Mouse (Mus musculus): Measurements from ENCODE around the gene Dock8. TPM values are rescaled to one million over a fixed set of nuclear protein-coding genes. Genes with fewer than 3 reads are reported as not detected.

The Dock8 gene
- polyA plus RNA-seq, 1 experiment from 2014 or later: 17.6 TPM

DNA sequence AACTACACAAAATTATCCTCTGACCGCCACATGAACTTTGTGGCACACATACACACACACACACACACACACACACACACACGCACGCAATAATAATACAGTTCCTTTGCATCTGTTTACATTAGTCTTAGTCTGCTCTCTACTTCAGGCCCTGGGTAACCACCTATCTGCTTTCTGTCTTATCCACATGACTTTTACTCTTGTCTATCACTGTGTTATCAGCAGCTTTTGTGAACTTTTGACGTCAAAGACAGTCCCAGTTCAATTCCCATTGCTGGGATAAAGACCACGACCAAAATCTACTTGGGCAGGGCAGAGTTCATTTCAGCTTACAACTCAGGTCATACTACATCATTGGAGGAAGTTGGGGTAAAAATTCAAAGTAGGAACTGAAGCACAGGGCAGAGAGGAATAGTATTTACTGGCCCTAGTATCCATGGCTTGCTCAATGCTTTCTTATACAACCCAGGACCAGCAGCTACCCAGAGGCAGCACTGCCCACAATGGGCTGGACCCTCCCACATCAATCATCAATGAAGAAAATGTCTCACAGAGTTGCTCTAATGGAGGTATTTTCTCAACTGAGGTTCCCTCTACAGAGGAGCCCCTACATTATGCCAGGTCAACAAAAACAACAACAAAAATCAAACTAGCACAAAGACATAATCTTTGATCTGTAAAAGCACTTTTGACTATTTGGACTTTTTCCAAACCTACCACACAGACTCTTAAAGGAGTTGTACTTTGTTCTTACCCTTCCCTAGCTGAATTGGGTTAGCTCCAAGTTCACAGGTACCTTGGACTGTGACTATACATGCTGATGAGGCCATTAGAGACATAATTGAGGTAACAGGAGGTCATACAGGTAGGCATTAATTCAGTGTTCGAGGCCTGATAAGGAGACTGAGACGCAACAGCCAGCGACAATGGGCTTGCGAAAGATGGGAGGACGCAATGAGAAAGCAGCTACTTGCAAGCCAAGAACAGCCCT lies 20.2 kb upstream of the Dock8 start:
- no peaks in the 10 kb centered on the region for H3K36me3 ChIP-seq (ENCODE audit: control insufficient read depth, insufficient read depth, low read length)
- no peak overlapping the region for H3K27ac ChIP-seq (ENCODE audit: low read depth, low read length)
- no peaks in the 10 kb centered on the region for H3K4me1 ChIP-seq (replicated peaks; ENCODE audit: control insufficient read depth, insufficient read depth, low read length)
- 75% methylated on average over 10 of the region's 10 CpGs for WGBS
- no peaks in the 10 kb centered on the region for H3K27me3 ChIP-seq (replicated peaks; ENCODE audit: control insufficient read depth, insufficient read depth, low read length)
- no peak overlapping the region for H3K9ac ChIP-seq (ENCODE audit: low read depth, low read length)
- H3K4me2 ChIP-seq: no peak overlapping the region
- ATAC-seq (replicated peaks; ENCODE audit: low FRiP score) (no peak), DNase-seq (ENCODE audit: low spot score) (no peak)
- no peak overlapping the region for H3K4me3 ChIP-seq (ENCODE audit: low read depth, low read length)
- no peaks in the 10 kb centered on the region for H3K9me3 ChIP-seq (ENCODE audit: control insufficient read depth, low read length)

DNA sequence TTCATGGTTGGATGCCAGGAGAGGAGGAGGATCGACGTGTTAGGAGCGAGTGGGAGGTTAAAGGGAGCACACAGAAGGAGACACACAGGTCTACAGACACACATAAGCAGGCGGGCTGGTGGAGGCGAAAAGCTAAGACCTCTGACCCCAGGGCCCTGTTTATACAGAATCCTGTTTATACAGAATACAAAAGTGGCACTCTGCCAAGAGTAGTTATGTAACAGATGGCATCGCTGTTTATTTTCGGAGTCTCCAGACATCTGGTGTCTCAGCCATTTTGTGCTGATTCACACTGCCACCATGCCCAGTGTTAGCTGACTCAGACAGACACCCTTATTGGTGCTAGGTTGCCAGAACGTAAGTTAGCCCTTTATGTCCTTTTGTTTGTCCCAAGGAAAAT lies 18.0 kb upstream of the Dock8 start:
- Histone ChIP-seq H3K27me3 (replicated peaks; ENCODE audit: control insufficient read depth, insufficient read depth, low read length) (no peaks in the 10 kb centered on the region), H3K9ac (ENCODE audit: low read depth, low read length) (no peak overlapping the region), H3K36me3 (ENCODE audit: control insufficient read depth, insufficient read depth, low read length) (no peaks in the 10 kb centered on the region), H3K27ac (ENCODE audit: low read depth, low read length) (no peak overlapping the region), H3K4me3 (ENCODE audit: low read depth, low read length) (no peak overlapping the region), H3K4me1 (replicated peaks; ENCODE audit: control insufficient read depth, insufficient read depth, low read length) (no peaks in the 10 kb centered on the region), H3K9me3 (ENCODE audit: control insufficient read depth, low read length) (no peaks in the 10 kb centered on the region), H3K4me2 (no peak overlapping the region)
- ATAC-seq (replicated peaks; ENCODE audit: low FRiP score) (no peak), DNase-seq (ENCODE audit: low spot score) (no peak)
- 77% methylated on average over 8 of the region's 8 CpGs for WGBS

GRCm38 (mm10) chr19:24983050-24983449 lies 16.3 kb upstream of the Dock8 start:
- Histone ChIP-seq H3K36me3 (ENCODE audit: control insufficient read depth, insufficient read depth, low read length) (no peaks in the 10 kb centered on the region), H3K27me3 (replicated peaks; ENCODE audit: control insufficient read depth, insufficient read depth, low read length) (no peaks in the 10 kb centered on the region), H3K4me1 (replicated peaks; ENCODE audit: control insufficient read depth, insufficient read depth, low read length) (no peaks in the 10 kb centered on the region), H3K4me2 (no peak overlapping the region), H3K9me3 (ENCODE audit: control insufficient read depth, low read length) (no peaks in the 10 kb centered on the region), H3K9ac (ENCODE audit: low read depth, low read length) (no peak overlapping the region), H3K27ac (ENCODE audit: low read depth, low read length) (no peak overlapping the region), H3K4me3 (ENCODE audit: low read depth, low read length) (no peak overlapping the region)
- no peak for ATAC-seq (replicated peaks; ENCODE audit: low FRiP score)
- DNase-seq (ENCODE audit: low spot score): no peak
- WGBS: 82% methylated on average over 4 of the region's 4 CpGs

GRCm38 (mm10) chr19:24983857-24984498 lies 15.4 kb upstream of the Dock8 start:
- Histone ChIP-seq H3K27me3 (replicated peaks; ENCODE audit: control insufficient read depth, insufficient read depth, low read length) (no peaks in the 10 kb centered on the region), H3K4me1 (replicated peaks; ENCODE audit: control insufficient read depth, insufficient read depth, low read length) (no peaks in the 10 kb centered on the region), H3K4me2 (no peak overlapping the region), H3K4me3 (ENCODE audit: low read depth, low read length) (no peak overlapping the region), H3K36me3 (ENCODE audit: control insufficient read depth, insufficient read depth, low read length) (no peaks in the 10 kb centered on the region), H3K9ac (ENCODE audit: low read depth, low read length) (no peak overlapping the region), H3K9me3 (ENCODE audit: control insufficient read depth, low read length) (no peaks in the 10 kb centered on the region), H3K27ac (ENCODE audit: low read depth, low read length) (no peak overlapping the region)
- WGBS: 68% methylated on average over 7 of the region's 7 CpGs
- ATAC-seq (replicated peaks; ENCODE audit: low FRiP score) (no peak), DNase-seq (ENCODE audit: low spot score) (no peak)

- ATAC-seq (replicated peaks; ENCODE audit: low FRiP score): no peak
- H3K4me2 ChIP-seq: no peak overlapping the region
Measured at GRCm38 (mm10) chr19:24985045-24985444, 14.3 kb upstream of the Dock8 start.

GRCm38 (mm10) chr19:24987355-24987754 lies 12.0 kb upstream of the Dock8 start:
- ATAC-seq (replicated peaks; ENCODE audit: low FRiP score) (no peak), DNase-seq (ENCODE audit: low spot score) (no peak)
- Histone ChIP-seq H3K4me2 (no peak overlapping the region), H3K9ac (ENCODE audit: low read depth, low read length) (no peak overlapping the region), H3K36me3 (ENCODE audit: control insufficient read depth, insufficient read depth, low read length) (no peaks in the 10 kb centered on the region), H3K4me3 (ENCODE audit: low read depth, low read length) (no peak overlapping the region), H3K27me3 (replicated peaks; ENCODE audit: control insufficient read depth, insufficient read depth, low read length) (no peaks in the 10 kb centered on the region), H3K4me1 (replicated peaks; ENCODE audit: control insufficient read depth, insufficient read depth, low read length) (peaks cover 4% of the 10 kb centered on the region; the same call in 1 of the 2 replicates), H3K27ac (ENCODE audit: low read depth, low read length) (no peak overlapping the region), H3K9me3 (ENCODE audit: control insufficient read depth, low read length) (no peaks in the 10 kb centered on the region)
- 50% methylated on average over 4 of the region's 4 CpGs for WGBS

More at GRCm38 (mm10) chr19:24985045-24985444, 14.3 kb upstream of the Dock8 start:
- Histone ChIP-seq H3K9ac (ENCODE audit: low read depth, low read length) (no peak overlapping the region), H3K4me3 (ENCODE audit: low read depth, low read length) (no peak overlapping the region), H3K36me3 (ENCODE audit: control insufficient read depth, insufficient read depth, low read length) (no peaks in the 10 kb centered on the region), H3K27ac (ENCODE audit: low read depth, low read length) (no peak overlapping the region), H3K4me1 (replicated peaks; ENCODE audit: control insufficient read depth, insufficient read depth, low read length) (no peaks in the 10 kb centered on the region; the same call in 1 of the 2 replicates), H3K27me3 (replicated peaks; ENCODE audit: control insufficient read depth, insufficient read depth, low read length) (no peaks in the 10 kb centered on the region), H3K9me3 (ENCODE audit: control insufficient read depth, low read length) (no peaks in the 10 kb centered on the region)
- DNase-seq (ENCODE audit: low spot score): no peak
- WGBS: 89% methylated on average over 2 of the region's 2 CpGs

GRCm38 (mm10) chr19:24988831-24989230 lies 10.5 kb upstream of the Dock8 start:
- DNase-seq (ENCODE audit: low spot score) (no peak), ATAC-seq (replicated peaks; ENCODE audit: low FRiP score) (no peak)
- H3K27me3 ChIP-seq (replicated peaks; ENCODE audit: control insufficient read depth, insufficient read depth, low read length): no peaks in the 10 kb centered on the region
- no peak overlapping the region for H3K4me3 ChIP-seq (ENCODE audit: low read depth, low read length)
- peaks cover 4% of the 10 kb centered on the region; the same call in 1 of the 2 replicates for H3K4me1 ChIP-seq (replicated peaks; ENCODE audit: control insufficient read depth, insufficient read depth, low read length)
- no peaks in the 10 kb centered on the region for H3K36me3 ChIP-seq (ENCODE audit: control insufficient read depth, insufficient read depth, low read length)
- H3K27ac ChIP-seq (ENCODE audit: low read depth, low read length): no peak overlapping the region
- no peak overlapping the region for H3K9ac ChIP-seq (ENCODE audit: low read depth, low read length)
- no peak overlapping the region for H3K4me2 ChIP-seq
- H3K9me3 ChIP-seq (ENCODE audit: control insufficient read depth, low read length): no peaks in the 10 kb centered on the region
- WGBS: 60% methylated on average over 5 of the region's 5 CpGs

GRCm38 (mm10) chr19:24990138-24990822 lies 9.1 kb upstream of the Dock8 start:
- Histone ChIP-seq H3K4me2 (peak overlapping the region; percentile 18), H3K4me3 (ENCODE audit: low read depth, low read length) (no peak overlapping the region), H3K27ac (ENCODE audit: low read depth, low read length) (peak overlapping the region; percentile 26; the same call in 1 of the 2 replicates), H3K27me3 (replicated peaks; ENCODE audit: control insufficient read depth, insufficient read depth, low read length) (no peaks in the 10 kb centered on the region), H3K4me1 (replicated peaks; ENCODE audit: control insufficient read depth, insufficient read depth, low read length) (peaks cover 6% of the 10 kb centered on the region), H3K9ac (ENCODE audit: low read depth, low read length) (no peak overlapping the region), H3K36me3 (ENCODE audit: control insufficient read depth, insufficient read depth, low read length) (no peaks in the 10 kb centered on the region), H3K9me3 (ENCODE audit: control insufficient read depth, low read length) (no peaks in the 10 kb centered on the region)
- ATAC-seq (replicated peaks; ENCODE audit: low FRiP score) (peak; percentile 56), DNase-seq (ENCODE audit: low spot score) (no peak)
- 29% methylated on average over 7 of the region's 7 CpGs for WGBS

All from liver, embryonic 11.5 days (tissue).